8 mouse cellular contexts compared by ENCODE assay signal in the genomic region with DNA sequence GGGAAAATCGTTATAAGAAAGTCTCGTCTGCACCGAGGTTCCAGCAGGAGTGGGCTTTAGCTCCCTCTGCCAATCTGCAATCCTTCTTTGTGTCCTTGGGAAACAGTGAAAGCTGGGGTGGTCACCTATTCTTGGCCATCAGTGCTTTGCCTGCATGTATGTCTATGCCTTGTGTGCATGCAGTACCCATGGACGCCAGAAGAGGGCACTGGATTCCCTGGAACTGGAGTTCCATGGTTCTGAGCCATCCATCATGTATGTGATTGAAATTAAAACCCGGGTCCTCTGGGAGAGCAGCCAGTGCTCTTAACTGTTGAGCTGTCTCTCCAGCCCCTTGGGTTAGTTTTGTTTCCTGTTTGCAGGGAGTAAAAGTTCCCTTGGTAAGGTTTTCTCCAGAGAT.
A peak's percentile ranks its signal among the peaks of the same experiment; 100 is the strongest.
DNase-seq lines count a peak whose midpoint lies in the region; ATAC-seq and TF ChIP-seq lines count a peak whose summit lies in the region.

No protein-coding gene starts in this region.

- no peaks in the 10 kb centered on the region for H3K9me3 ChIP-seq in heart, postnatal 0 days (replicated peaks; ENCODE audit: control insufficient read depth, low read length)
- H3K9me3 ChIP-seq in heart, embryonic 12.5 days (replicated peaks) = no peaks in the 10 kb centered on the region
- H3K9me3 ChIP-seq in midbrain, postnatal 0 days (ENCODE audit: low read length) = no peaks in the 10 kb centered on the region
- H3K9me3 ChIP-seq in midbrain, embryonic 16.5 days (replicated peaks; ENCODE audit: control insufficient read depth, low read length, poor library complexity, severe bottlenecking) = no peaks in the 10 kb centered on the region

- H3K9ac ChIP-seq in heart, postnatal 0 days (replicated peaks; ENCODE audit: low read depth, low read length) = no peak overlapping the region
- H3K9ac ChIP-seq in heart, embryonic 12.5 days = no peak overlapping the region
- no peak overlapping the region for H3K9ac ChIP-seq in midbrain, postnatal 0 days (replicated peaks; ENCODE audit: low read length, poor library complexity, severe bottlenecking)
- no peak overlapping the region for H3K9ac ChIP-seq in midbrain, embryonic 16.5 days (ENCODE audit: low read depth, low read length)

- H3K27me3 ChIP-seq in heart, postnatal 0 days (ENCODE audit: control insufficient read depth, insufficient read depth, low read length) = no peaks in the 10 kb centered on the region
- no peaks in the 10 kb centered on the region for H3K27me3 ChIP-seq in heart, embryonic 12.5 days (replicated peaks)
- no peaks in the 10 kb centered on the region for H3K27me3 ChIP-seq in midbrain, postnatal 0 days (ENCODE audit: insufficient read depth, low read length)
- no peaks in the 10 kb centered on the region for H3K27me3 ChIP-seq in midbrain, embryonic 16.5 days (ENCODE audit: control insufficient read depth, insufficient read depth, low read depth, low read length)

- 67% methylated on average over 5 of the region's 5 CpGs for WGBS in heart, postnatal 0 days
- 64% methylated on average over 5 of the region's 5 CpGs for WGBS in heart, embryonic 12.5 days
- WGBS in midbrain, postnatal 0 days = 76% methylated on average over 5 of the region's 5 CpGs
- 77% methylated on average over 5 of the region's 5 CpGs for WGBS in midbrain, embryonic 16.5 days

- no peak for ATAC-seq in heart, postnatal 0 days (ENCODE audit: insufficient read depth, low read depth)
- ATAC-seq in heart, embryonic 12.5 days (ENCODE audit: insufficient number of reproducible peaks, low FRiP score) = no peak
- no peak for ATAC-seq in midbrain, postnatal 0 days (ENCODE audit: low FRiP score)
- ATAC-seq in midbrain, embryonic 16.5 days = no peak

- H3K36me3 ChIP-seq in heart, postnatal 0 days (replicated peaks; ENCODE audit: control insufficient read depth, insufficient read depth, low read length) = no peaks in the 10 kb centered on the region
- no peaks in the 10 kb centered on the region for H3K36me3 ChIP-seq in heart, embryonic 12.5 days
- H3K36me3 ChIP-seq in midbrain, postnatal 0 days (ENCODE audit: insufficient read depth, low read length) = no peaks in the 10 kb centered on the region
- H3K36me3 ChIP-seq in midbrain, embryonic 16.5 days (ENCODE audit: control insufficient read depth, insufficient read depth, low read length) = no peaks in the 10 kb centered on the region

- H3K4me3 ChIP-seq in heart, postnatal 0 days (ENCODE audit: low read depth, low read length) = no peak overlapping the region
- H3K4me3 ChIP-seq in heart, embryonic 12.5 days = no peak overlapping the region
- no peak overlapping the region for H3K4me3 ChIP-seq in midbrain, postnatal 0 days (ENCODE audit: low read depth, low read length)
- H3K4me3 ChIP-seq in midbrain, embryonic 16.5 days (ENCODE audit: low read depth, low read length) = no peak overlapping the region

- no peaks in the 10 kb centered on the region for H3K4me1 ChIP-seq in heart, postnatal 0 days (ENCODE audit: control insufficient read depth, insufficient read depth)
- peaks cover 8% of the 10 kb centered on the region for H3K4me1 ChIP-seq in heart, embryonic 12.5 days (replicated peaks)
- no peaks in the 10 kb centered on the region for H3K4me1 ChIP-seq in midbrain, postnatal 0 days (ENCODE audit: insufficient read depth, low read length)
- H3K4me1 ChIP-seq in midbrain, embryonic 16.5 days (ENCODE audit: control insufficient read depth, insufficient read depth, low read length) = no peaks in the 10 kb centered on the region; the same call in 1 of the 2 replicates

- DNase-seq in heart, postnatal 0 days (ENCODE audit: low spot score) = no peak
- no peak for DNase-seq in midbrain, postnatal 0 days (ENCODE audit: low spot score)
- peak; percentile 50 for DNase-seq in embryo, embryonic 10.5 days (ENCODE audit: low spot score)
- peak; percentile 20 for DNase-seq in thymus, postnatal 0 days (ENCODE audit: low spot score)
- no peak for DNase-seq in urinary bladder, adult 18-20 months (ENCODE audit: low spot score in 2 of 2)
- DNase-seq in heart, adult 11 months = no peak

- H3K27ac ChIP-seq in heart, postnatal 0 days (ENCODE audit: low read depth) = no peak overlapping the region
- no peak overlapping the region for H3K27ac ChIP-seq in heart, embryonic 12.5 days (ENCODE audit: poor library complexity, severe bottlenecking)
- H3K27ac ChIP-seq in midbrain, postnatal 0 days (ENCODE audit: low read depth, low read length) = no peak overlapping the region
- no peak overlapping the region for H3K27ac ChIP-seq in midbrain, embryonic 16.5 days (ENCODE audit: low read length)

- no peak for TF ChIP-seq EP300 in heart, postnatal 0 days (IDR thresholded peaks at IDR 0.05; ENCODE audit: low read depth)

- peak; percentile 42 for TF ChIP-seq CTCF in heart, postnatal 0 days (IDR thresholded peaks at IDR 0.05; ENCODE audit: low read depth)
- peak; percentile 63 for TF ChIP-seq CTCF in midbrain, postnatal 0 days (IDR thresholded peaks at IDR 0.05)

- no peak overlapping the region for H3K4me2 ChIP-seq in heart, postnatal 0 days (ENCODE audit: low read depth, low read length)
- H3K4me2 ChIP-seq in heart, embryonic 12.5 days = no peak overlapping the region
- no peak overlapping the region for H3K4me2 ChIP-seq in midbrain, postnatal 0 days (ENCODE audit: low read depth, low read length, poor library complexity, severe bottlenecking)
- H3K4me2 ChIP-seq in midbrain, embryonic 16.5 days (ENCODE audit: low read length) = no peak overlapping the region

Comparison
In these comparisons a context has a peak if more than half of its experiments do, and no peak if none do; other contexts are left out.
1. DNase-seq: peak in embryo, embryonic 10.5 days (single experiment) and thymus, postnatal 0 days (single experiment); none in heart, postnatal 0 days (single experiment), midbrain, postnatal 0 days (single experiment), urinary bladder, adult 18-20 months (0 of 2) and heart, adult 11 months (single experiment).